Mouse (Mus musculus) MEL (cell line): ENCODE measurements around the gene Id3.

Experiments
- CHD1 ChIP-seq: IDR thresholded peaks from 2 replicates; pipeline ENCODE4 v1.6.1; 2012; ENCODE audit warnings: low read depth, mild to moderate bottlenecking, inconsistent platforms, low read length, improper control_type of control experiment
- CTCF ChIP-seq, 3 experiments: IDR thresholded peaks in 2 of 3; conservative IDR thresholded peaks in 1 of 3; 2 replicates each; pipeline ENCODE4 v1.5.1; 2011 to 2012; ENCODE audit warnings: low read length in 3 of 3, low read depth in 2 of 3, mild to moderate bottlenecking in 2 of 3, improper control_type of control experiment in 1 of 3, inconsistent platforms in 1 of 3, mixed read lengths in 1 of 3, moderate library complexity in 1 of 3; ENCODE audit not compliant: control insufficient read depth in 1 of 3, insufficient read depth in 1 of 3, poor library complexity in 1 of 3, severe bottlenecking in 1 of 3
- GATA1 ChIP-seq: IDR thresholded peaks from 2 replicates; pipeline ENCODE4 v1.6.1; 2011; ENCODE audit warnings: low read depth, low read length, improper control_type of control experiment
- MAZ ChIP-seq: IDR thresholded peaks from 2 replicates; pipeline ENCODE4 v1.6.1; 2012; ENCODE audit warnings: low read depth, mild to moderate bottlenecking, inconsistent platforms, low read length, improper control_type of control experiment
- NRF1 ChIP-seq: IDR thresholded peaks from 2 replicates; pipeline ENCODE4 v1.6.1; 2014; ENCODE audit warnings: low read depth, mild to moderate bottlenecking, inconsistent platforms, low read length, improper control_type of control experiment, moderate library complexity; ENCODE audit not compliant: poor library complexity, insufficient read depth, severe bottlenecking
- POLR2A ChIP-seq, 2 experiments: IDR thresholded peaks; 2 replicates each; pipeline ENCODE4 v1.6.1; 2011 to 2012; ENCODE audit warnings: low read length in 2 of 2, mild to moderate bottlenecking in 2 of 2, control low read depth in 1 of 2, improper control_type of control experiment in 1 of 2, low read depth in 1 of 2, moderate library complexity in 1 of 2; ENCODE audit not compliant: control insufficient read depth in 1 of 2, insufficient read depth in 1 of 2, poor library complexity in 1 of 2
- USF2 ChIP-seq, 2 experiments: IDR thresholded peaks; 2 replicates each; pipeline ENCODE4 v1.6.1; 2011 to 2012; ENCODE audit warnings: improper control_type of control experiment in 2 of 2, low read length in 2 of 2, borderline replicate concordance in 1 of 2, inconsistent platforms in 1 of 2, low read depth in 1 of 2, mild to moderate bottlenecking in 1 of 2; ENCODE audit not compliant: insufficient read depth in 1 of 2

GRCm38 (mm10) chr4:136170401-136170800 is 27.1 kb downstream of the Id3 start:
- TF ChIP-seq GATA1 (no peak), CTCF (IDR thresholded peaks at IDR 0.05 in 2 of 3, conservative IDR thresholded peaks at IDR 0.05 in 1 of 3; ENCODE audit: control insufficient read depth in 1 of 3, insufficient read depth in 1 of 3, low read depth in 2 of 3, low read length in 3 of 3, poor library complexity in 1 of 3, severe bottlenecking in 1 of 3) (no peak), USF2 (IDR thresholded peaks at IDR 0.05; ENCODE audit: borderline replicate concordance in 1 of 2, insufficient read depth in 1 of 2, low read depth in 1 of 2, low read length in 2 of 2) (no peak), CHD1 (no peak), NRF1 (no peak), POLR2A (IDR thresholded peaks at IDR 0.05; ENCODE audit: control insufficient read depth in 1 of 2, insufficient read depth in 1 of 2, low read depth in 1 of 2, low read length in 2 of 2, poor library complexity in 1 of 2) (no peak), MAZ (no peak)
